Mouse (Mus musculus) kidney, postnatal 0 days (tissue): ENCODE data around the gene Theg. TPM values are rescaled to one million over a fixed set of nuclear protein-coding genes. Genes with fewer than 3 reads are reported as not detected.
A peak's percentile ranks its signal among the peaks of the same experiment; 100 is the strongest.

Experiments used
- ATAC-seq: fragments of 200-750 bp; cut with Nextera tagmentation; replicated peaks from 2 replicates; pipeline ENCODE4 v1.8.0; 2017; ENCODE audit warnings: low read depth, moderate number of reproducible peaks, moderate TSS enrichment, moderate library complexity; ENCODE audit not compliant: low FRiP score
- DNase-seq: peaks from one replicate; pipeline ENCODE4 v3.0.0-alpha.2; 2016; ENCODE audit warnings: low spot score
- H3K27ac ChIP-seq: fragments of 300-500 bp; sonication (generic); 2 replicates; pipeline ENCODE4 v1.5.1; 2014; ENCODE audit warnings: mild to moderate bottlenecking
- H3K27me3 ChIP-seq: fragments of 300-500 bp; sonication (generic); 2 replicates; pipeline ENCODE4 v1.6.1; 2014; ENCODE audit warnings: low read length, mixed read lengths; ENCODE audit not compliant: insufficient read depth
- H3K36me3 ChIP-seq: fragments of 300-500 bp; sonication (generic); 2 replicates; pipeline ENCODE4 v1.6.1; 2014; ENCODE audit warnings: low read length, mixed read lengths; ENCODE audit not compliant: insufficient read depth
- H3K4me1 ChIP-seq: fragments of 300-500 bp; sonication (generic); replicated peaks from 2 replicates; pipeline ENCODE4 v1.6.1; 2014; ENCODE audit warnings: antibody characterized with exemption, low read length, mixed read lengths; ENCODE audit not compliant: insufficient read depth
- H3K4me2 ChIP-seq: fragments of 300-500 bp; sonication (generic); 2 replicates; pipeline ENCODE4 v1.6.1; 2014; ENCODE audit warnings: mild to moderate bottlenecking, low read length, moderate library complexity, mixed read lengths
- H3K4me3 ChIP-seq: fragments of 300-500 bp; sonication (generic); replicated peaks from 2 replicates; pipeline ENCODE4 v1.5.1; 2014; ENCODE audit warnings: low read depth, low read length
- H3K9ac ChIP-seq: fragments of 300-500 bp; sonication (generic); 2 replicates; pipeline ENCODE4 v1.6.1; 2014; ENCODE audit warnings: low read depth, low read length
- H3K9me3 ChIP-seq: fragments of 300-500 bp; sonication (generic); replicated peaks from 2 replicates; pipeline ENCODE4 v1.6.1; 2016; ENCODE audit warnings: low read length, inconsistent platforms, mixed read lengths
- CTCF ChIP-seq: IDR thresholded peaks from 2 replicates; pipeline ENCODE4 v1.5.1; 2016; ENCODE audit warnings: antibody characterized with exemption, low read depth, mild to moderate bottlenecking, moderate library complexity
- WGBS: fragments of 180-500 bp; shearing (Covaris S2); extraction: QIAGEN DNeasy Blood & Tissue Kit; methylation state at CpG from one replicate; pipeline ENCODE4 v1.1.7; 2014; 5-methylcytosine and 5-hydroxymethylcytosine counted together
- polyA plus RNA-seq: library from polyadenylated mRNA; unstranded; fragments of >200 nt; fragmentation: Nextera tagmentation; extraction: Ambion mirVana; gene quantifications from 2 replicates; pipeline ENCODE4 v1.2.1, GENCODE M21; 2015

Gene Theg
- polyA plus RNA-seq, 1 experiment from 2014 or later = not detected

GRCm38 (mm10) chr10:79543884-79544597 is 43.1 kb downstream of the Theg start:
- WGBS = 70% methylated on average over 9 of the region's 9 CpGs
- DNase-seq = no peak
- H3K9me3 ChIP-seq = no peaks in the 10 kb centered on the region
- no peaks in the 10 kb centered on the region for H3K4me1 ChIP-seq
- H3K27ac ChIP-seq = no peak overlapping the region
- H3K9ac ChIP-seq = no peak overlapping the region
- H3K4me3 ChIP-seq = no peak overlapping the region
- ATAC-seq = no peak
- peaks cover 70% of the 10 kb centered on the region for H3K36me3 ChIP-seq
- no peak for TF ChIP-seq CTCF
- H3K27me3 ChIP-seq = no peaks in the 10 kb centered on the region
- no peak overlapping the region for H3K4me2 ChIP-seq

GRCm38 (mm10) chr10:79542171-79542570 is 45.0 kb downstream of the Theg start:
- 95% methylated on average over 11 of the region's 11 CpGs for WGBS
- TF ChIP-seq CTCF = no peak
- ATAC-seq (no peak), DNase-seq (no peak)
- peaks cover 62% of the 10 kb centered on the region for H3K36me3 ChIP-seq
- peak overlapping the region; percentile 4; the same call in 1 of the 2 replicates for H3K27ac ChIP-seq
- H3K4me3 ChIP-seq = no peak overlapping the region
- no peaks in the 10 kb centered on the region for H3K9me3 ChIP-seq
- H3K27me3 ChIP-seq = no peaks in the 10 kb centered on the region
- no peaks in the 10 kb centered on the region for H3K4me1 ChIP-seq
- no peak overlapping the region for H3K9ac ChIP-seq
- H3K4me2 ChIP-seq = no peak overlapping the region

GRCm38 (mm10) chr10:79541522-79541921 is 45.6 kb downstream of the Theg start:
- no peaks in the 10 kb centered on the region for H3K27me3 ChIP-seq
- no peak overlapping the region for H3K4me2 ChIP-seq
- H3K4me1 ChIP-seq = no peaks in the 10 kb centered on the region
- ATAC-seq (peak; percentile 63; the same call in 1 of the 2 replicates), DNase-seq (no peak)
- no peak overlapping the region for H3K4me3 ChIP-seq
- 82% methylated on average over 15 of the region's 15 CpGs for WGBS
- H3K9ac ChIP-seq = no peak overlapping the region
- TF ChIP-seq CTCF = no peak
- H3K9me3 ChIP-seq = no peaks in the 10 kb centered on the region
- H3K27ac ChIP-seq = peak overlapping the region; percentile 9; the same call in 1 of the 2 replicates
- H3K36me3 ChIP-seq = peaks cover 55% of the 10 kb centered on the region

GRCm38 (mm10) chr10:79540746-79541145 is 46.4 kb downstream of the Theg start:
- H3K9me3 ChIP-seq = no peaks in the 10 kb centered on the region
- DNase-seq = no peak
- no peaks in the 10 kb centered on the region for H3K4me1 ChIP-seq
- ATAC-seq = no peak
- H3K9ac ChIP-seq = no peak overlapping the region
- WGBS = 95% methylated on average over 11 of the region's 11 CpGs
- H3K27ac ChIP-seq = no peak overlapping the region
- TF ChIP-seq CTCF = no peak
- no peaks in the 10 kb centered on the region for H3K27me3 ChIP-seq
- H3K4me3 ChIP-seq = no peak overlapping the region
- H3K36me3 ChIP-seq = peaks cover 48% of the 10 kb centered on the region
- no peak overlapping the region for H3K4me2 ChIP-seq

GRCm38 (mm10) chr10:79539701-79540495 is 47.2 kb downstream of the Theg start:
- no peak for TF ChIP-seq CTCF
- DNase-seq = no peak
- no peaks in the 10 kb centered on the region for H3K9me3 ChIP-seq
- H3K4me3 ChIP-seq = no peak overlapping the region
- WGBS = 92% methylated on average over 16 of the region's 16 CpGs
- no peak overlapping the region for H3K9ac ChIP-seq
- H3K27me3 ChIP-seq = no peaks in the 10 kb centered on the region
- no peaks in the 10 kb centered on the region for H3K4me1 ChIP-seq
- no peak overlapping the region for H3K27ac ChIP-seq
- peaks cover 45% of the 10 kb centered on the region for H3K36me3 ChIP-seq
- no peak for ATAC-seq
- H3K4me2 ChIP-seq = no peak overlapping the region

- peaks cover 37% of the 10 kb centered on the region for H3K36me3 ChIP-seq
- no peaks in the 10 kb centered on the region for H3K4me1 ChIP-seq
- DNase-seq (peak; percentile 29), ATAC-seq (no peak)
- H3K4me2 ChIP-seq = no peak overlapping the region
- WGBS = 50% methylated on average over 4 of the region's 4 CpGs
- no peak overlapping the region for H3K9ac ChIP-seq
- no peak for TF ChIP-seq CTCF
- H3K27ac ChIP-seq = no peak overlapping the region
- no peaks in the 10 kb centered on the region for H3K27me3 ChIP-seq
- H3K4me3 ChIP-seq = no peak overlapping the region
- no peaks in the 10 kb centered on the region for H3K9me3 ChIP-seq
These were observed 48.3 kb downstream of the Theg start for GRCm38 (mm10) chr10:79538873-79539272.
